Mouse (Mus musculus): Measurements from ENCODE around the gene Fis1.
"Not testable (repeated sequence)": the region's sequence is repeated elsewhere in the genome, so short reads cannot be mapped to it uniquely, and the experiment has no call there.

The Fis1 gene

DNA sequence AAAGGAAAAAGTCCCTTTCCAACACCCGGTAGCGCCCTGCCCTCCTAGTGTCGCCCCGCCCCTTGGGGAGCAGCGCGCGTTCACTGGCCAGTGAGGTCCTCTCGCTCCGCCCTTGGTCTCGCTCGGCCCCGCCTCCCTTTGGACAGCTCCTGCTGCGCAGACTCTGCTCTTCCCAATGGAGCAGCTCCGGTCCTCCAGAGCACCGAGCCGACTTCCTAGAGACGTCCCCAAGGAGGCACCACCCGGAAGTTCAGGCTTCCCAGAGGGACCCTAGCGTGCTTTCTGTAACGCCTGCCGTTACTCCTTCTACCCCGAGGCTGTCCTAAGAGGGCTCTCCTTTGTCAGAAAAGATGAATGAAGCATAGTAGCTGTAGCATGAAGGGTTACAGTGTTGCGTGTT lies at the start of gene Fis1:
TSS of gene Fis1 (plus strand) at position 261 of the 400 bp plus-strand sequence.
- peak; percentile 91 for DNase-seq (ENCODE audit: low spot score)

DNA sequence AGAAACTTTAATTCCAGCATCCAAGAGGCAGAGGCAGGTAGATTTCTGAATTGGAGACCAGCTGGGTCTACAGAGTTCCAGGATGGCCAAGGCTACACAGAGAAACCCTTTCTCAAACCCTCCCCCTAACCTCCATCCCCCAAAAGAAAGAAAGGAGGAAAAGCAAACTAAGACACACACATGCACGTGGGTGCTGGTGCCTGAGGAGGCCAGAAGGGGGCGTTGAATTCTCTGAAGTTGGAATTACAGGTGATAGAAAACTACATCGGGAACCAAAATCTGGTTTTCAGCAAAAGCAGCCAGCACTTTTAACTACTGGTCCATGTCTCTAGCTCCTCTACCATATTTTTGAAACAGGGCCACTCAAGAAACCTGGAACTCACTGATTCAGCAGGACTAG lies 48.5 kb upstream of the Fis1 start:
- DNase-seq (ENCODE audit: low spot score) = no peak

DNA sequence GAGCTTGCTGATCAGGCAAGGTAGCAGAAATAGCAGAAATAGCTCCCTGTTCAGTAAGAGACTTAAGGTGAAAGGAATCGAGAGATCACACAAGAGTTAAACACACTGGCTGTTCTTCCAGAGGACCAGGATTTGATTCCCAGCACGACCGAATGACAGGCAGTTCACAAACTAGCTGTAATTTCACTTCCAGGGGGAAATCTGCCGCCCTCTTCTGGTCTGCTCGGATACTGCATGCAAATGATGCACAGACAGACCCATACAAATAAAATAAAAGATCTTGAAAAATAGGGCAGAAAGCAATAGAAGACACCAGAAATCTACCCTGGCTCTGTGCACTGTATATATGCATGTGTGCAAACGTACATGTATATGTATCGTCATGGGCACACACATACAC lies 47.4 kb upstream of the Fis1 start:
- DNase-seq (ENCODE audit: low spot score) = no peak

DNA sequence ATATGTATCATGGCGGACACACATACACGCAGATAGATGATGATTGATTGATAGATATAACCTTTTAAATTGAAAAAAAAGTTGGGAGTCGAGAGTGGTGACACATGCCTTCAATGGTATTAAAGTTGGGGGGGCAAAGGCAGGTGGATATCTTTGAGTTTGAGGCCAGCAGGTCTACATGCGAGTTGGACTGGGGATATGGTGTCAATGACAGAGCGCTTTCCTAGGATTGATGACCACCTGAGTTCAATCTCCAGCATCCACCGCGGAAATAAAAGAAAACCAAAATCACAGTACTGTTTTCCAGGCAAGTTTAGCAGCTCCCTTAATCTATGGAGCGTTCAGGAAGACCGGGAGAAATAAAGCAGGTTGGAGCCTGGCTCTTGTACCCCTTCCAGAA lies 45.5 kb upstream of the Fis1 start:
- DNase-seq (ENCODE audit: low spot score) = no peak

DNA sequence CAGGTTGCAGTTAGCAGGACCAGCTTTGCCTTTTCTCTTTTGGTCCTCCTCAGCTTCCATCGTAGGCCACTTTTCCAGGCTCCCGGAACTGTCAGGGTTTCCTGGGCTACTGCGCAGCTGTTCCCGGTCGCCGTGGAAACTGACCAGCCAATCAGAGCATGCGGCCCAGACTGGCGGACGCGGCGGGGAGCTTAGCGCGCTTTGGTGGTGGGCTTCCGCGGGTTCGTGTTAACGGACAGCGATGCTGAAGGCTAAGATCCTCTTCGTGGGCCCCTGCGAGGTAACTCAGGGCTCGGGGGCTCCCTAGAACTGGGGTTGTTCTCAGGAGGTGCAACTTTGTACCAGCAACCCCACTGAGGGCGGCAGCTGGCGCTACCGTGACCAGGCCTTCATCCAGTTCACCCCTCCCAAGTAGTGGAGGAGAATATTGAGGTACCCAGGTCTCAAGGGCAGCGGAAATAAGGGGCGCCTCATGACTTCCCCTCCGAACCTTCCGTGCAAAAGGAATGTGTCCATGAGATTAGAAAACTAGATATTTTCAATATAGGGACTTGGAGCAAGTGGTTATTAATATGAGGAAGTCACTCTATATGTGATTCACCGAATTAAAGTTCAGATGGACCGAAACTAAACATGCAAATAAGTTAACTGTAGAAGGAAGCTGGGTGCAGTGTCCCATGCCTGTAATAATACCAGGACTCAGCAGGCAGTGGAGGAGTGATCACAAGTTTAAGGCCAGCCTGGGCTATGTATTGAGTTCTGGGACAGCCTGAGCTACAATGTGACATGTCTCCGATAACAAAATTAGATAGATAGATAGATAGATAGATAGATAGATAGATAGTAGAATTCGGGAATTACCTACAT lies 44.9 kb upstream of the Fis1 start, which contains the start of gene Ift22:
TSS of gene Ift22 (plus strand) at position 160 of the 867 bp plus-strand sequence.
- DNase-seq (ENCODE audit: low spot score) = peak; percentile 95

DNA sequence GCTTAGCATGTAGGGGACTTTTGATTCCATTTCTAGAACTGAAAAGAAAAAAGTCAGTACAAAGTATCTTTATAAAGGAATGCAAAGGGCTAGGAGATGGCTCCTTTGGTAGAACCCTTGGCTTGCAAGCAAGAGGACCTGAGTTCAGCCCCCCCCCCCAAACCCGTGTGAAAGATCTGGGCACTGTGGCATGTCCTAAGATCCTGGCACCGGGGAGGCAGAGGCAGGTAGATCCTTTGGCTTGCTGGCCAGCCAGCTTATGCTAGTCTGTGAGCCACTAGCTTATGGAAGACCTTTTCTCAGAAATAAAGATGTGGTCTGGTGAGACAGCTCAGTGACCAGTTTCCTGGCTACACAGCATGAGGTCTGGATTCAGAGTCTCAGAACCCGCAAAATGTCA lies 38.9 kb upstream of the Fis1 start:
- DNase-seq (ENCODE audit: low spot score) = no peak

DNA sequence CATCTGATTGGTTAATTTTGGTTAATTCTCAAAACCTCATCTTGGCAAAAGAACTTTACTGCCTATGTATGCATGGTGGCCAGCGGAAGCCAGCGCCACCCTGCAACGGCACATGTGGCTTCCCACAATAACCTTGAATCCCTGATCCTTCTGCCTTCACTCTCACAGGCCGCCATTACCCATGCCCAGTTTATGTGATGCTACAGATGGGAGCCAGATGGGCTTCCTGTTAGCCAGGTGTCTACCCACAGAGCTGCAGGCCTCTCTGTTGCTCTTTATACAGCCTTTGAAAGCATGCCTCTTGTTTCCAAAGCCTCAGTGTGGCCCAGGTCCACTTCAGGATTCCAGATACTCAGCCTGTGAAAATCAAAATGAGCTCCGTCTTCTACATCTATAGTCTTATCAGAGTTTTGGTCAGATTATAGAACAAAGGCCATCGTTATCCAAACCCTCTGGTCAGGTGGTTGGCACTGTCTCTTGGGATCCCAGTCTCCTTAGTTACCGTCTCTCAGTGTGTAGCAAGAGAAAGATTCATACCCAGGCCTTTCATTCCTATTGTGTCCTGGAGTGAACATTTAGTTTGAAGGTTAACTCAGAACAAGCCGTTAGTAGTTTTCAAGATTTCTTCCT lies 35.3 kb upstream of the Fis1 start:
- no peak for DNase-seq (ENCODE audit: low spot score)

DNA sequence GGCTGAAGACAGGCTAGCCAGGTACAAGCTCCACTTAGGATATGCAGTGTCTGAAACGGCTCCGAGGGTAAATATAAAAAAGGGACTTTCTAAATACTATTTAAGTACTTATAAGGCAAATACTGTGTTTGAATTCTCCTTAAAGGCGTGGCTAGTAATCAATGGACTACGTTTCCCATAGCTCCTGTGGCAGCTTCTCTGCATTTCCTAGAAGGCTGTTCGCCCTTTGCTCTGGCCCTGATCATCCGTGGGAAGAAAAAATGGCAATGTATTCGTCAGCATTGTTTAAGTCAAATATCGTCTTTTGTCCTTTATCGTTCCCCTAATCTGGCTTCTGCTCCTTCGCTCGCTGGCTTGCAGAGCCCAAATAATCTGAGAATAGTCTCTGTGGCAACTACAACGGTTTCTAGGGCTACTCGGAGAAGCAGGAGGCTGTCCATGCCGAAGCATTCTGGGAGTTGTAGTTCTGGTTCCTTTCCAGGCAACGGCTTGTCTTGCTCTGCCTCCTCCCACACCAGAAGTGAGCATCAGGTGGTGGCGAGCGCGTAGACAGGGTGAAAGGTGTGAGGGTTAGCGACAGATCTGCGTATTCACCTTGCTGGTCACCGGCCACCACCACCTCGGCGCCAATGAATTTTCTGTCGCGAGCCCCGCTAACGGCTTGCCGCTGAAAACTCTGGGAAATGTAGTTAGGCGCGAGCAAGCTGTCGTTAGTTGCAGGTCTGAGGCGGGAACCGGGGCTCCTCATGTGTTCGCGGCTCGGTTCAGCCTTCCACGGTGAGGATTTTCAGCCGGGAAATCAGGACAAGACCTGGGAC lies 34.2 kb upstream of the Fis1 start:
- DNase-seq (ENCODE audit: low spot score) = peak; percentile 53

DNA sequence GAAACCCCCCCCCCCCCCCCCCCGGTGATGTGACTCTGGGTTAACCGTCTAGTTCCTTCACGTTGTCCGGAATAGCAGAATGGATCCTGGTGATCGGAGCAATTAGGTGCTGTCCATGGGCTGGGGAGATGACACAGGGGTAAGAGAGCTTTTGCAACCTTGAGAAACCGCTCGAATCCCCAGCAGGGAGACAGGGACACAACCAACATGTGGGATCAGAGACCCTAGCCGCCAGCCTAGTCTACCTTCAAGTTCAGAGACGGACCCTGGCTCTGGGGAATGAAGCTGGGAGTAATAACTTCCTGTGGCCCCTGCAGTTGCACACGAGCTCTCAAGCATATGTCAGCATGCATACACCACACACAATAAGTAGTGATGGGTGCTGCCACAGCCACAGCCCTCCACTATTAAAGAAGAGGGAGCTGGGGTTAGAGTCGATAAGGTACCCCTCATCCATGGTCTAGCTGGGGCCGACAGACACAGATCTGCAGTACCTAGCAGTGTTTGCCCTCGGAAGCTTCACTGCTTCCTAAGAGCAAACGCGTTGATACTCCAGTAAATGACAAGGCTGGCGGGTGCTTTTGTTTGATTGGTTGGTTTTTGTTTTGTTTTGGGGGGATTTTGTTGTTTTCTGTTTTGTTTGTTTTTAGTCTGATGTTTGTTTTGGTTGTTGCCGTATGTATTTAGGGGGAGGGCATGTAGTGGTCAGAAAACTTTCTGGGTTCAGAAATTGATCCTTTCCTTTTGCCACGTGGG lies 33.4 kb upstream of the Fis1 start:
- DNase-seq (ENCODE audit: low spot score) = no peak

DNA sequence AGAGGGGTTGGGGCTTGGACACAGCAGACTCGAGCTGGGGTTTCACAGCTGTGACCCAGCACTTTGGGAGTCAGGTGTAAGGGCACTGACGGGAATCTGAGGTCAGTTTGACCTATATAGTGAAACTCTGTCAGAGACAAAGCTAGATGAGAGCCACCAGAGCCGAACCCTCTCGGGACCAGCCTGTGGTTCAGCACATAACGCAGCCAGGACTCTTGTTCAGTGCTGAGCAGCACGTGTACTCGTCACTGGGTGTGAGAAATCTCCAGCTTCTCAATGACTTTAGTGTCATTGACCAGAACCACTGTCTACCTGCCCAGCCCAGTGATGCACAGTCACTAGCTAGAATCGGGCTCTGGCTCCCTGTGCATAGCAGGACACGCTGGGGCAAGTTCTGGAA lies 30.2 kb upstream of the Fis1 start:
- no peak for DNase-seq (ENCODE audit: low spot score)

DNA sequence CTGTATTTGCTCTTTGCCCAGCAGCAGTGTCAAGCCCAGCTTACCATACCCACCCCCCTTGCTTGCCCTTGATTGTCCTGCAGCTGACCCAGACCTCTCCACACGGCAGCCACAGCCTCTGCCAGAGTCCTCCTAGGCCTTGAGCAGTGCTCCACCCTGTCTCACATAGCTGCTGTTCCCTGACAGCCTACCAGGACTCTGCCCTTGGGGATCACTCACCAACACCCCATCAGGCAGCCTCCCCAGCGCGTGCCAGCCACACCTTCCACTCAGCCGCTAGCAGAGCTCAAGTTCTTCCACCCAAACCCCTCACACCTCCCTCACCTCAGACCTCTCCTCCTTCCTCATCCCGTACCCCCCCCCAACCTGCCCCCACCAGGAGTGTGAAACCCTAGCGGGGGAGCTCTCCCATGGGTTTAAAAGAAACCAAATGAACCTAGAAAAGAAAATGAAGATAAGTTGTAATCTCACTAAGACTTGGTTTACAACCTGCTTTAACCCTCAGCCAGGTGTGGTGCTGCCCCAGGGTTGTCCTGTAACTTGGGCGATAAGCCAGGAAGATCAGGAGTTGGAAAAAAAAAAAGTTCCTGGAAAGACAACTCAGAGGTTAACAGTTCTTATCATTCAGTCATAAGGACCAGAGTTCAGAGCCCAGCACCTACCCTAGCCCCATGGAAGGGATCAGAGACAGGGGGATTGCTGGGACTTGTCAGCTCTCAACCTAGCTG lies 29.2 kb upstream of the Fis1 start:
- DNase-seq (ENCODE audit: low spot score) = no peak

DNA sequence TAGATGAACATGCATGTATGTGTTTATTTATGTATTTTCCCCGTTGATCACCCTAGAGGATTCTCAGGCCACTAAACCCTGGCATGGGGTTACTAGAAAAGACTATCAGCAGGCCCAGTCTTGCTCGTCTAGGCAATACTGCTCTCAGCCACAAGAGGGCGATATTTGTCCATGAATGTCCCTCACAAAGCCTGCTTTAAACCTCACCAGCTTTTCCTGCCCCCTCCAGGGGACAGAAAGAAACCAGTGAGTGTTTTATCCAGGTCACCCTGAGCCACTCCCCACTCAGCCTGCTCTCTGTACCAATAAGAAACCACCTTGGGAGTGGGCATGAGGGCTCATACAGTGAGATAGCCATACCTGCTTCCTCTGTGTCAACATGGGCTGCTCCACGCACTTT lies 24.0 kb upstream of the Fis1 start:
- peak; percentile 69 for DNase-seq (ENCODE audit: low spot score)

DNA sequence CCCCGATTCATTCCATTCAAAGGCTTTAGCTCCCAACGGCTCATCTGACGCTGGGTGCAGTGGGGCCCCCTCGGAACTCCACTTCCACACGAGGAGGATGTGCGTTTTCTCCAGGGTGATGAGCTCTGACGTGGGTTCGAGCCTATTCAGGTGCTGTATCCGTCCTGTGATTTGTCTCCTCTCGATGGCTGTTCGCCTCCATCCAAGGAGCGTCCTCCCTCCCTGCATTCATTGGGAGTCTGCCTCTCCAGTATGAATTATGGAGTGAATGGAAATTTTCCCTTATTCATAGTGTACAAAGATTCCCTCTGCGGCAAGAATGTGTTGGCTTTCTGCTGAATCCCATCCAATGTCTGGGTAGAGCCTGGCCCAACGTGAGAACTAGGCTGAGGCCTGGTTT lies 21.2 kb upstream of the Fis1 start:
- no peak for DNase-seq (ENCODE audit: low spot score)

DNA sequence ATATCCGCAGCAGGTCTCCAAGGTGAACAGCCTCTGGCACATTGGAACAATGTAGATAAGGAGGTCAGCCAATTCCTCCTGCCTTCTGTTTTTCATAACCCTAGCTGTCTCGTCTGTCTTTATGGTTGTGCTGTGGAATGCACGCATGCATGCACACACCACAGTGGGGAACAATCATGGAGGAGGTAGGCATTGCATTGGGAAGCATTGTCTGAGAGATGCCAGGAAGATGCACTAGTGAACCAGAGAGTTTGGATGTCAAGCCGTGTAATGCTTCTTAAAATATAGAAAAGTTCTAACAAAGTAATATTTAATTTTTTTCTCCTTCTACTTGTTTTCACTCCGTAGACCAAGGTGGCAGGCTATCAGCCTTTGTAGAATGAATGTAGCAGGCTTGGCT lies 20.1 kb upstream of the Fis1 start:
- DNase-seq (ENCODE audit: low spot score) = no peak

DNA sequence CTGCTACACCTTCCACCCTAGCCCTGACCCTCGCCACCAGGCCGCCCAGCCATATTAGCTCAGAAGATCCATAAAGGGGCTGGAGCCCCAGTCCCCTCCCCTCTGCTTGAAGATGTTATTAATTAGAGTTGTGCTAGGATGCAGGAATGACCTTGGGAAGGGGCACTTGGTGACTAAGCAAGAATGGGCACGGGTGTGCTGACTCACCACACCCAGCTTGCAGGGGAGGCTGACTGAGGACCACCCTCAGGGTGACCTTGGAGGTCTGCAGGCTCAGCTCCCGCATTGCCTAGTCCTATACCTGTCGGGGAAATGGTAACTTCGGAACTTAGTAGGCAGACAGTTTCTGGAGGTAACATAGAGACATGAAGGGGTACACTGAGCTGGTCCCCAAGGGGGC lies 19.1 kb upstream of the Fis1 start:
- no peak for DNase-seq (ENCODE audit: low spot score)

DNA sequence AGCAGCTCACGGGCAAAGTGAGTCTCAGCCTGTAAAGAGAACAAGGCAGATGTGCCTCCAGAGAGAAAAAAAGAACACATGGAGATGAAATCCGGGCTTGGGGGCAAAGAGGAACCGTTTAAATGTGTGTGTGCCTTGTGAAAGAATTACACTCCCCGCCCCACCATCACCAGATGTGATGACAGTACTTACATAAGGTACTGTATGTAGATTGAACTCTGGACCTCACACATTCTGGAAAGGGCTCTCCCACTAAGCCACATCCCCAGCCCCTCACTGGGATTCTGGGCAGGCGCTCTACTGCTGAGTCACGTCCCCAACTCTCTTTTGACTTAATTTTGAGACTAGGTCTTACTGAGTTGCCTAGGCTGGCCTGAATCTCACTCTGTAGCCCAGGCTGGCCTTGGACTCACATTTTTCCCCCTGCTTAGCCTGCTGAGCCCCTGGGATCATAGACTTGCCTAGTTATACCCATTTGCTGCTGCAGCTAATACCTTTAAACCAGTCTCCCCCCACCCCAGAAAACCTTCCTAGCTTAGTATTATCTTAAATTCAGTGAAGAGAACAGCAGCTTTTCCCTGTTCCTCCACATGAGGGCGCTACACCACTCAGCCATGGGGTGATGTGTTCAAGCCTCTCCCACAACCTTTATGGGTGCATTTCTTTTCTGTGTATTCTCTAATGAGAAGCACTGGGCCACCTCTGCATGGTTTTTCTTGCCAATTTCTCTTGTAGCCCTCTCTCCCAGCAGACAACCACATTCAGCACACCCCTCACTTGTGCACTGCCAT lies 17.0 kb upstream of the Fis1 start:
- DNase-seq (ENCODE audit: low spot score) = no peak

DNA sequence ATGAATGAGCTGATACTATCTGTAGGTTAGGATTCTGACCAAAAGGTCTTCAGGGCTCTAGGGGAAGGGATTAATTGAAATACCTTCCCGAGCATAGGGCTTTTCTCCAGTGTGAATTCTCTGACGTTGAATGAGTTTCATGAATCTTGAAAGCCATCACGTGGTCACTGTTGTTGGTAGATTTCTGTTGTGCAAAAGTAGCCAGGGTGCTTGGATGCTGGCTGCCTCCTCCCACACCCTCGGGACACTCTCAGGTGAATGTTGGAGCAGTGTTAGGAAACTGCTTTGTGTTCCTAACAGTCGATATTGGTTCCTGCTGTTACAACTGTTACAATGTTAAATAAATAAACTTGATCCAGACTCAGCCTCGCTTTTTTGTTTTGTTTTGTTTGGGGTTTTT lies 16.3 kb upstream of the Fis1 start:
- DNase-seq (ENCODE audit: low spot score) = no peak

DNA sequence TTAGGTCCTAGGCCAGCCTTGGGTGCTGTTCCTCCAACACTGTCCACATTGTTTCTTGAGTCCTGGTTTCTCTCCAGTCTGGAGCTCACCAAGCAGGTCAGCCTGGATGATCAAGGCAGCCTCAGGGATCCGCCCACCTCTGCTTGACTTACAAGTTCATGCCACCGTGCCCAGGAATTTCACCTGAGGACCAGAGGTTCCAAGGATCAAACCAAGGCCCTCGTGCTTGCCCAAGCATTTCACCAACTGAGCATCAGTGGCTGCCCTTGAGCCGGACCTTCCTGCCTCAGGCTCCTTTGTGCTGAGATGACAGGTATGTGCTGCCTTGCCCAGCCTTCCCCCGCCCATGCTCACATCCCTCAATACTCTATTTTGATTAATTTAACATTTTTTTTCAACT lies 15.5 kb upstream of the Fis1 start:
- no peak for DNase-seq (ENCODE audit: low spot score)

DNA sequence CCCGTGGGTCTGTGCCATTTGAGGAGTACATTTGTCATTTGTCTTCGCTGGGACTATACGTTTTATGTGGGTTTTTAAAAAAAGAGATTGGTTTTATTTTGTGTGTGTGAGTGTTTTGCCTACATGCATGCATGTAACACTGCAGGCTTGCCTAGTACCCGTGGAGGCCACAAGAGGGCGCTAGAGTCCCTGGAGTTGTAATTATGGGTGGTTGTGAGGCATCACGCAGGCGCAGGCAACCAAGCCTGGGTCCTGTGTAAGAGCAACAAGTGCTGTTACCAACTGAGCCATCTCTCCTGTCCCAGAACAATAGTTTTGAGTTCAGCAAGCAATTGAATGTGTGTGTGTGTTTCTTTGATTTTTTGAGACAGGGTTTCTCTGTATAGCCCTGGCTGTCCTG lies 13.8 kb upstream of the Fis1 start:
- DNase-seq (ENCODE audit: low spot score) = no peak

DNA sequence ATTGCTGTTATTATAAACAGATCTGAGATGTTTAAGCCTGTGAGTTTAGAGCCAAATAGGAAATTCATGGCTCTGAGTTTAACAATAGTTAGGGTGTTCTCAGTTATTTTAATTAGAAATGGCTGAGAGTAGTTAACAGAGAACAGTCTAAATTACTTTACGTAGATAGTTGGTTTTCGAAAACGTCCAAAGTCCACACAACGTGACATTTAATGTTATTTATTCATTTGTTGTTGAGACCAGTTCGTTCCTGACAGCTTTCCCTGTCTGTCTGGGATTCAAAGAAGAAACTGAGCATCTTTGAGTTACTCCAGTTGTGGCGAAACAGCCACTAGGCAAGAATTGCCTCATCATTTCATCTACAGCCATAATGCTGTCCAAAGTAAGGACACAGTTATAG lies 13.0 kb upstream of the Fis1 start:
- DNase-seq (ENCODE audit: low spot score) = not testable (repeated sequence)
